Mouse (Mus musculus): ENCODE data around the gene F5.

DNA sequence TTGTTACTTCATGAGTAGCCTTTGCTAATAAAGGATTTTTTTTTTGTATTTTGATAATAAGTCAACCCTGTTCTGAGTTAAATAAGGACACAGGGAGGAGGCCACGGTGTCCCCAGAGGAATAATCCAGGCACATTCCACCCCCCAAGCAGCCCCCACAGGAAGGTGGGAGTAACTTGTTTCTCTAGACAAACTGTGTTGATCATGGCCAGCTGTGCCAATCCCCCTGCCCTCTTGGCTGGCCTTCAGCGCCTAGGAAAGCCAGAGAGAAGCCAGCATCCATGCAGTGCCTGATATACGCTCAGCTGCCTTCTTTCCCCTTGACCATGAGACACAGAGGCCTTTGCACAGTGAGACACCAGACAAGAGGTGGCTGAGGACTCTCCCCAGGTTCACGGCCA lies 47.9 kb downstream of the F5 start:
- TF ChIP-seq CTCF (conservative IDR thresholded peaks at IDR 0.05; ENCODE audit: low read length) (no peak), NANOG (IDR thresholded peaks at IDR 0.05; ENCODE audit: borderline replicate concordance, low read length) (no peak)

Data from E14TG2a.4 (cell line).